Mouse (Mus musculus) hindbrain, postnatal 0 days (tissue): ENCODE data around the gene Ankzf1. TPM values are rescaled to one million over a fixed set of nuclear protein-coding genes. Genes with fewer than 3 reads are reported as not detected.
"Not testable (repeated sequence)": the region's sequence is repeated elsewhere in the genome, so short reads cannot be mapped to it uniquely, and the experiment has no call there.

ENCODE experiments used
- ATAC-seq: fragments of 200-750 bp; cut with Nextera tagmentation; 2 replicates; pipeline ENCODE4 v1.8.0; 2017; ENCODE audit warnings: mild to moderate bottlenecking, moderate TSS enrichment, moderate library complexity
- DNase-seq: peaks from one replicate; pipeline ENCODE4 v3.0.0-alpha.2; 2015; ENCODE audit warnings: low spot score
- H3K27ac ChIP-seq: fragments of 300-500 bp; sonication (generic); 2 replicates; pipeline ENCODE4 v1.5.1; 2014; ENCODE audit warnings: mild to moderate bottlenecking
- H3K27me3 ChIP-seq: fragments of 300-500 bp; sonication (generic); 2 replicates; pipeline ENCODE4 v1.6.1; 2014; ENCODE audit warnings: low read length, mixed read lengths; ENCODE audit not compliant: insufficient read depth
- H3K36me3 ChIP-seq: fragments of 300-500 bp; sonication (generic); 2 replicates; pipeline ENCODE4 v1.6.1; 2014; ENCODE audit warnings: low read length, mixed read lengths; ENCODE audit not compliant: insufficient read depth
- H3K4me1 ChIP-seq: fragments of 300-500 bp; sonication (generic); 2 replicates; pipeline ENCODE4 v1.6.1; 2014; ENCODE audit warnings: antibody characterized with exemption, low read length, mixed read lengths; ENCODE audit not compliant: insufficient read depth
- H3K4me2 ChIP-seq: fragments of 300-500 bp; sonication (generic); 2 replicates; pipeline ENCODE4 v1.6.1; 2014; ENCODE audit warnings: low read depth, mild to moderate bottlenecking, low read length, moderate library complexity, mixed read lengths
- H3K4me3 ChIP-seq: fragments of 300-500 bp; sonication (generic); 2 replicates; pipeline ENCODE4 v1.5.1; 2014; ENCODE audit warnings: low read length
- H3K9ac ChIP-seq: fragments of 300-500 bp; sonication (generic); replicated peaks from 2 replicates; pipeline ENCODE4 v1.6.1; 2014; ENCODE audit warnings: mild to moderate bottlenecking, low read length, moderate library complexity, mixed read lengths
- H3K9me3 ChIP-seq: fragments of 300-500 bp; sonication (generic); 2 replicates; pipeline ENCODE4 v1.6.1; 2016; ENCODE audit warnings: low read length, mixed read lengths
- CTCF ChIP-seq: IDR thresholded peaks from 2 replicates; pipeline ENCODE4 v1.5.1; 2016; ENCODE audit warnings: antibody characterized with exemption, control low read depth, low read depth
- WGBS: fragments of 180-500 bp; shearing (Covaris S2); extraction: QIAGEN DNeasy Blood & Tissue Kit; methylation state at CpG from one replicate; pipeline ENCODE4 v1.1.7; 2014; 5-methylcytosine and 5-hydroxymethylcytosine counted together
- polyA plus RNA-seq: library from polyadenylated mRNA; unstranded; fragments of >200 nt; fragmentation: Nextera tagmentation; extraction: Ambion mirVana; gene quantifications from 2 replicates; pipeline ENCODE4 v1.2.1, GENCODE M21; 2015
- total RNA-seq: library from RNA; depleted of rRNA; stranded (reverse); fragments of >200 nt; gene quantifications from 2 replicates; pipeline ENCODE4 v1.2.3, GENCODE M21; 2014

Gene Ankzf1
- total and polyA plus RNA-seq, 2 experiments from 2014 or later = 14.1 to 30.2 TPM

- no peak overlapping the region for H3K27ac ChIP-seq
- DNase-seq = no peak
- no peak for TF ChIP-seq CTCF
- no peak for ATAC-seq
- H3K4me1 ChIP-seq = 0 out of 2 replicates have a peak, but pooled peaks cover 4% of the 10 kb centered on the region
- H3K9me3 ChIP-seq = no peaks in the 10 kb centered on the region
- H3K36me3 ChIP-seq = no peaks in the 10 kb centered on the region
- H3K4me3 ChIP-seq = no peak overlapping the region
- 85% methylated on average over 4 of the region's 4 CpGs for WGBS
- no peaks in the 10 kb centered on the region for H3K27me3 ChIP-seq
- no peak overlapping the region for H3K4me2 ChIP-seq
- no peak overlapping the region for H3K9ac ChIP-seq
These were observed 39.3 kb downstream of the Ankzf1 start for GRCm38 (mm10) chr1:75231224-75231623.

- 72% methylated on average over 5 of the region's 5 CpGs for WGBS
These were observed 39.8 kb downstream of the Ankzf1 start, which contains the start of gene A630095N17Rik for GRCm38 (mm10) chr1:75231664-75232152. Gene A630095N17Rik (minus strand): TSS chr1:75232102.

GRCm38 (mm10) chr1:75232489-75232888, 40.5 kb downstream of the Ankzf1 start:
- TF ChIP-seq CTCF = peak; percentile 15; the same call in 1 of the 2 replicates
- not testable (repeated sequence) for H3K9ac ChIP-seq, ATAC-seq, H3K27ac ChIP-seq, H3K36me3 ChIP-seq, H3K9me3 ChIP-seq, DNase-seq, H3K4me1 ChIP-seq, H3K4me2 ChIP-seq, H3K27me3 ChIP-seq, H3K4me3 ChIP-seq
- 69% methylated on average over 4 of the region's 4 CpGs for WGBS

More at GRCm38 (mm10) chr1:75231664-75232152, 39.8 kb downstream of the Ankzf1 start, which contains the start of gene A630095N17Rik:
- Histone ChIP-seq H3K27ac (no peak within 1 kb of the TSS), H3K9ac (no peak within 1 kb of the TSS), H3K4me3 (no peak within 1 kb of the TSS), H3K27me3 (no peaks in the 10 kb centered on the region), H3K9me3 (no peaks in the 10 kb centered on the region), H3K4me2 (no peak within 1 kb of the TSS), H3K4me1 (0 out of 2 replicates have a peak, but pooled peaks cover 4% of the 10 kb centered on the region), H3K36me3 (no peaks in the 10 kb centered on the region)
- TF ChIP-seq CTCF = no peak
- no peak for DNase-seq
- ATAC-seq = no peak

- no peak overlapping the region for H3K4me3 ChIP-seq
- DNase-seq (peak; percentile 87), ATAC-seq (peak; percentile 68)
- H3K4me1 ChIP-seq = 0 out of 2 replicates have a peak, but pooled peaks cover 6% of the 10 kb centered on the region
- H3K27me3 ChIP-seq = no peaks in the 10 kb centered on the region
- H3K4me2 ChIP-seq = peak overlapping the region; percentile 24; the same call in 1 of the 2 replicates
- no peak overlapping the region for H3K27ac ChIP-seq
- TF ChIP-seq CTCF = peak; percentile 87
- H3K9me3 ChIP-seq = no peaks in the 10 kb centered on the region
- H3K9ac ChIP-seq = no peak overlapping the region
- no peaks in the 10 kb centered on the region; the same call in 1 of the 2 replicates for H3K36me3 ChIP-seq
- WGBS = under 1% methylated on average over 8 of the region's 8 CpGs
These were observed 42.7 kb downstream of the Ankzf1 start for GRCm38 (mm10) chr1:75234606-75235005.

- peak within 1 kb of the TSS; percentile 67 for H3K4me3 ChIP-seq
- H3K4me2 ChIP-seq = peak within 1 kb of the TSS; percentile 96
- H3K27ac ChIP-seq = peak within 1 kb of the TSS; percentile 85
- peak; percentile 85 for DNase-seq
- peak within 1 kb of the TSS; percentile 84 for H3K9ac ChIP-seq
- WGBS = 1% methylated on average over 62 of the region's 64 CpGs
- no peaks in the 10 kb centered on the region for H3K9me3 ChIP-seq
- H3K27me3 ChIP-seq = no peaks in the 10 kb centered on the region
- 0 out of 2 replicates have a peak, but pooled peaks cover 6% of the 10 kb centered on the region for H3K4me1 ChIP-seq
- no peak for TF ChIP-seq CTCF
- peak; percentile 90 for ATAC-seq
- no peaks in the 10 kb centered on the region; the same call in 1 of the 2 replicates for H3K36me3 ChIP-seq
These were observed 44.4 kb downstream of the Ankzf1 start, which contains the start of gene Dnajb2 for GRCm38 (mm10) chr1:75236117-75237050. Gene Dnajb2 (plus strand): TSS chr1:75236406.

GRCm38 (mm10) chr1:75239591-75239990, 47.6 kb downstream of the Ankzf1 start:
- H3K4me2 ChIP-seq = no peak overlapping the region
- no peak overlapping the region for H3K27ac ChIP-seq
- TF ChIP-seq CTCF = no peak
- peaks cover 13% of the 10 kb centered on the region; the same call in 1 of the 2 replicates for H3K36me3 ChIP-seq
- no peak overlapping the region for H3K4me3 ChIP-seq
- DNase-seq (no peak), ATAC-seq (no peak)
- H3K9me3 ChIP-seq = no peaks in the 10 kb centered on the region
- no peak overlapping the region for H3K9ac ChIP-seq
- WGBS = 78% methylated on average over 10 of the region's 10 CpGs
- 0 out of 2 replicates have a peak, but pooled peaks cover 5% of the 10 kb centered on the region for H3K4me1 ChIP-seq
- H3K27me3 ChIP-seq = no peaks in the 10 kb centered on the region
